Mouse (Mus musculus) testis, postnatal 10 days (tissue): Measurements from ENCODE around the gene Gns.

ENCODE experiments used
- DNase-seq: peaks from one replicate; pipeline ENCODE4 v3.0.0; 2021; ENCODE audit warnings: low spot score

The Gns gene

GRCm38 (mm10) chr10:121429981-121430682 lies 65.2 kb downstream of the Gns start:
- DNase-seq = no peak

GRCm38 (mm10) chr10:121430764-121431540 lies 66.1 kb downstream of the Gns start:
- no peak for DNase-seq

GRCm38 (mm10) chr10:121432041-121432634 lies 67.2 kb downstream of the Gns start:
- no peak for DNase-seq

GRCm38 (mm10) chr10:121432635-121433280 lies 67.9 kb downstream of the Gns start:
- no peak for DNase-seq

GRCm38 (mm10) chr10:121434441-121435103 lies 69.7 kb downstream of the Gns start:
- DNase-seq = no peak

GRCm38 (mm10) chr10:121435546-121436257 lies 70.8 kb downstream of the Gns start:
- DNase-seq = peak; percentile 65

GRCm38 (mm10) chr10:121436258-121436645 lies 71.4 kb downstream of the Gns start:
- DNase-seq = no peak

GRCm38 (mm10) chr10:121436693-121437092 lies 71.8 kb downstream of the Gns start:
- no peak for DNase-seq

- DNase-seq = no peak
These were observed 73.2 kb downstream of the Gns start for GRCm38 (mm10) chr10:121438109-121438508.

- no peak for DNase-seq
These were observed 74.4 kb downstream of the Gns start for GRCm38 (mm10) chr10:121439310-121439731.

GRCm38 (mm10) chr10:121443791-121444190 lies 78.9 kb downstream of the Gns start:
- DNase-seq = no peak

- no peak for DNase-seq
These were observed 79.3 kb downstream of the Gns start for GRCm38 (mm10) chr10:121444198-121444597.

GRCm38 (mm10) chr10:121445808-121446207 lies 80.9 kb downstream of the Gns start:
- no peak for DNase-seq
